Mouse (Mus musculus) heart, postnatal 0 days (tissue): ENCODE data around the gene Cybrd1. TPM values are rescaled to one million over a fixed set of nuclear protein-coding genes. Genes with fewer than 3 reads are reported as not detected.

Experiments
- ATAC-seq: fragments of 200-750 bp; cut with Nextera tagmentation; 2 replicates; pipeline ENCODE4 v1.8.0; 2017; ENCODE audit warnings: low read depth, moderate number of reproducible peaks, moderate library complexity; ENCODE audit not compliant: insufficient read depth
- DNase-seq: peaks from one replicate; pipeline ENCODE4 v3.0.0-alpha.2; 2016; ENCODE audit warnings: low spot score
- H3K27ac ChIP-seq: fragments of 300-500 bp; sonication (generic); 2 replicates; pipeline ENCODE4 v1.5.1; 2014; ENCODE audit warnings: low read depth, mild to moderate bottlenecking
- H3K27me3 ChIP-seq: fragments of 300-500 bp; sonication (generic); 2 replicates; pipeline ENCODE4 v1.6.1; 2014; ENCODE audit warnings: low read length, mixed read lengths; ENCODE audit not compliant: control insufficient read depth, insufficient read depth
- H3K36me3 ChIP-seq: fragments of 300-500 bp; sonication (generic); replicated peaks from 2 replicates; pipeline ENCODE4 v1.6.1; 2014; ENCODE audit warnings: low read length, mixed read lengths; ENCODE audit not compliant: control insufficient read depth, insufficient read depth
- H3K4me1 ChIP-seq: fragments of 300-500 bp; sonication (generic); 2 replicates; pipeline ENCODE4 v1.6.1; 2014; ENCODE audit warnings: antibody characterized with exemption; ENCODE audit not compliant: control insufficient read depth, insufficient read depth
- H3K4me2 ChIP-seq: fragments of 300-500 bp; sonication (generic); 2 replicates; pipeline ENCODE4 v1.6.1; 2014; ENCODE audit warnings: low read depth, mild to moderate bottlenecking, low read length, moderate library complexity
- H3K4me3 ChIP-seq: fragments of 300-500 bp; sonication (generic); 2 replicates; pipeline ENCODE4 v1.5.1; 2014; ENCODE audit warnings: low read depth, low read length
- H3K9ac ChIP-seq: fragments of 300-500 bp; sonication (generic); replicated peaks from 2 replicates; pipeline ENCODE4 v1.6.1; 2014; ENCODE audit warnings: low read depth, low read length, mixed read lengths
- H3K9me3 ChIP-seq: fragments of 300-500 bp; sonication (generic); replicated peaks from 2 replicates; pipeline ENCODE4 v1.6.1; 2016; ENCODE audit warnings: low read length; ENCODE audit not compliant: control insufficient read depth
- CTCF ChIP-seq: IDR thresholded peaks from 2 replicates; pipeline ENCODE4 v1.5.1; 2016; ENCODE audit warnings: antibody characterized with exemption, control low read depth, low read depth
- EP300 ChIP-seq: IDR thresholded peaks from 2 replicates; pipeline ENCODE4 v1.6.1; 2016; ENCODE audit warnings: antibody characterized with exemption, low read depth
- WGBS: fragments of 180-500 bp; shearing (Covaris S2); extraction: QIAGEN DNeasy Blood & Tissue Kit; methylation state at CpG from one replicate; pipeline ENCODE4 v1.1.7; 2014; 5-methylcytosine and 5-hydroxymethylcytosine counted together
- polyA plus RNA-seq: library from polyadenylated mRNA; unstranded; fragments of >200 nt; fragmentation: Nextera tagmentation; extraction: Ambion mirVana; gene quantifications from 2 replicates; pipeline ENCODE4 v1.2.1, GENCODE M21; 2015
- total RNA-seq: library from RNA; depleted of rRNA; stranded (reverse); fragments of >200 nt; gene quantifications from 2 replicates; pipeline ENCODE4 v1.2.3, GENCODE M21; 2014; ENCODE audit warnings: low replicate concordance

Cybrd1 gene
- total and polyA plus RNA-seq, 2 experiments from 2014 or later, result 0.60 to 2.6 TPM

- H3K27me3 ChIP-seq, result no peaks in the 10 kb centered on the region; the same call in 1 of the 2 replicates
- no peaks in the 10 kb centered on the region for H3K36me3 ChIP-seq
- peak; percentile 75 for ATAC-seq
- no peak overlapping the region for H3K27ac ChIP-seq
- 6% methylated on average over 8 of the region's 8 CpGs for WGBS
- H3K4me2 ChIP-seq, result no peak overlapping the region
- H3K4me1 ChIP-seq, result no peaks in the 10 kb centered on the region
- no peak overlapping the region for H3K9ac ChIP-seq
- peak; percentile 98 for TF ChIP-seq CTCF
- no peak for TF ChIP-seq EP300
- H3K9me3 ChIP-seq, result no peaks in the 10 kb centered on the region
- peak; percentile 40 for DNase-seq
- H3K4me3 ChIP-seq, result no peak overlapping the region
Observed at GRCm38 (mm10) chr2:71155486-71155885, 37.8 kb downstream of the Cybrd1 start.

DNA sequence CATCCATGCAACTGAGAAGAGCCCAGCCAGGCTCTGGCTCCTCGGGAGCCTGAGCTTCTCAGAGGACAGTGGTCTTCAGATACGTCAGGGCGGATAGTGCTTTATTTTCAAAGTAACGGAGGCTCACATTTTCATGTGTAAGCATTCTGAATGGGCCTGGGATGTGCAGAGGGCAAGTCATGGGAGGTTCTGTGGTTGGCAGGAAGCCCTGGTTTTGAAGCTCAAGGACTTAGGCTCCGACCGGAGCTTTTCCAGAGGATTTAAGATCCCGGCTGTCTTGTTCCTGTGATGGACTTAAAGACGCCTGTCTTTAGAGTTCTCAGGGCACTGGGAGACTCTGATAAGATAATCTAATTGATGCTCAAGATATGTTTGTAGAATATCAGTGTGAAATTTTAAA is 38.7 kb downstream of the Cybrd1 start:
- 70% methylated on average over 8 of the region's 8 CpGs for WGBS
- H3K27ac ChIP-seq, result no peak overlapping the region
- no peaks in the 10 kb centered on the region for H3K9me3 ChIP-seq
- no peaks in the 10 kb centered on the region for H3K36me3 ChIP-seq
- TF ChIP-seq CTCF (no peak), EP300 (no peak)
- no peaks in the 10 kb centered on the region; the same call in 1 of the 2 replicates for H3K27me3 ChIP-seq
- no peak overlapping the region for H3K9ac ChIP-seq
- H3K4me3 ChIP-seq, result no peak overlapping the region
- no peaks in the 10 kb centered on the region for H3K4me1 ChIP-seq
- H3K4me2 ChIP-seq, result no peak overlapping the region
- DNase-seq (no peak), ATAC-seq (no peak)

DNA sequence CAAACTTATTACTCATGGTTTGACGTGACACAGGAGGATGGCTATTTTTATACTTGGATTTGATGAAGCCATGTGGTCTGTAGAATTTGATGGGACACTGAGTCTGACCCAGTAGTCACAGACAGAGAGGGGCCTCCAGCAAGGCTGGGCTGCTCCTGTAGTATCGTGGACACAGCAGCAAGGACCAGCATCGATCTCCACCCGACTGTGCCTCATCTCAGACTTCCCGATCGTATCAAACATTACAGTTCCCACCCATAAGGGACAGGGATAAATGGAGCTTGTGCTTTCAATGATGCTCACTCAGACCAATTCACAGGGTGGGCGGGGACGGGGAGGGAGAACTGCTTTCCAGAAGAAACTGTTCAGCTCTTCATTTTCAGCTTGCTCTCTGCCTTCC is 40.2 kb downstream of the Cybrd1 start:
- Histone ChIP-seq H3K36me3 (no peaks in the 10 kb centered on the region), H3K9ac (no peak overlapping the region), H3K9me3 (no peaks in the 10 kb centered on the region), H3K27me3 (no peaks in the 10 kb centered on the region; the same call in 1 of the 2 replicates), H3K4me2 (no peak overlapping the region), H3K27ac (no peak overlapping the region), H3K4me1 (no peaks in the 10 kb centered on the region), H3K4me3 (no peak overlapping the region)
- ATAC-seq (no peak), DNase-seq (no peak)
- TF ChIP-seq EP300, result no peak
- no peak for TF ChIP-seq CTCF
- 80% methylated on average over 8 of the region's 8 CpGs for WGBS

DNA sequence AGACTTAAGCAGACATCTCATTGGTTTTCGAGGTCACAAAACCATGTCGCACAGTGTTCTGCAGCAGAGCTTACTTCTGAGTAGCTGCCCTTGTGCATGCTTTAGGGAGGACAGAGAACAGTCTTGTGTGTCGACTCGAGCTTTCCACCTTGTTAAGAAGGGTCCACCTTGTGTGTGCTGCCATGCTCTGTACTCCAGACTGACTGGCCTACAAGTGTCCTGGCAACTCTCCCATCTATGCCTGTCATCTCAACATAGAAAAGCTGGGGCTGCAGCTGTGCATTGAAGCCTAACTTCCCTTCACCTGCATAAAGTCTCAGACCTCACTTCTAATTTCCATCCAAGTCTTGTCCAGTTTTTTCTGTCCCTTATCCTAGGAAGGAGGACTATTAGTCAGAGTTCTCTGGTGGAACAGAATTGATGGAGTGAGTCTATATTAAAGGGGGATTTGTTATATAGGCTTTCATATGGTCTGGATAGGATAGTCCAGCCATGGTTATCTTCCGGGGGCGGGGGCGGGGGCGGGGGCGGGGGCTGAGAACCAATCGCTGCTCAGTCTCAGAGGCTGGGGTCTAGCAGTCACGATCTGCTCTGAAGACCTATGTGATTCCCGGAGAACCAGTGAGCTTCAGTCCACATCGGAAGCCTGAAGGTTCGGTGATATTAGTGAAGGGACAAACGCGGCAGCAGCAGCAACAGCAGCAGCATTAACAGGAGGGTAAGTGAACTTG is 42.0 kb downstream of the Cybrd1 start:
- Histone ChIP-seq H3K9ac (no peak overlapping the region), H3K27me3 (no peaks in the 10 kb centered on the region; the same call in 1 of the 2 replicates), H3K4me2 (peak overlapping the region; percentile 35; the same call in 1 of the 2 replicates), H3K9me3 (no peaks in the 10 kb centered on the region), H3K36me3 (no peaks in the 10 kb centered on the region), H3K4me1 (no peaks in the 10 kb centered on the region), H3K27ac (no peak overlapping the region), H3K4me3 (no peak overlapping the region)
- ATAC-seq (no peak), DNase-seq (no peak)
- 53% methylated on average over 16 of the region's 16 CpGs for WGBS
- no peak for TF ChIP-seq EP300
- no peak for TF ChIP-seq CTCF

GRCm38 (mm10) chr2:71160307-71160861 is 42.7 kb downstream of the Cybrd1 start:
- WGBS, result 41% methylated on average over 11 of the region's 11 CpGs
- TF ChIP-seq EP300, result no peak
- TF ChIP-seq CTCF, result no peak
- Histone ChIP-seq H3K36me3 (no peaks in the 10 kb centered on the region), H3K27me3 (no peaks in the 10 kb centered on the region), H3K27ac (no peak overlapping the region), H3K4me3 (no peak overlapping the region), H3K9ac (no peak overlapping the region), H3K4me2 (peak overlapping the region; percentile 35; the same call in 1 of the 2 replicates), H3K9me3 (no peaks in the 10 kb centered on the region), H3K4me1 (no peaks in the 10 kb centered on the region)
- no peak for ATAC-seq
- DNase-seq, result no peak

DNA sequence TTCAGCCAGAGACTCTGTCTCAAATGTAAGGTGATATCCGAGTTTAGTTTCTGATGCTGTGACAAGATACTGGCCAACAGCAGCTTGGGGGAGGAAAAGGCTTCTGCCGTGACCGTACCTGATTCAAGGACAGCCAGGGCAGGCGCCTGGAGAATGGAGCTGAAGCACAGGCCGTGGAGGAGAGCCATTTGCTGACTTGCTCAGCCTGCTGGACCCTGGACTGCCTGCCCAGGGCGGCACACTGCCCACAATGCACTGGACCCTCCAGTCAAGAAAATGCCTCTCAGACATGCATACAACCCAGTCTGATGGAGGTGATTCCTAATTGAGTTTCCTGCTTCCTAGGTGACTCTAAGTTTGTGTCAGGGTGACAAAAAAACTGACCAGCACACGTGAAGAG is 43.8 kb downstream of the Cybrd1 start:
- no peak for ATAC-seq
- Histone ChIP-seq H3K4me2 (no peak overlapping the region), H3K4me3 (no peak overlapping the region), H3K27ac (no peak overlapping the region), H3K9me3 (no peaks in the 10 kb centered on the region), H3K36me3 (no peaks in the 10 kb centered on the region), H3K27me3 (no peaks in the 10 kb centered on the region), H3K9ac (no peak overlapping the region), H3K4me1 (no peaks in the 10 kb centered on the region)
- DNase-seq, result no peak
- WGBS, result 77% methylated on average over 7 of the region's 7 CpGs
- no peak for TF ChIP-seq EP300
- TF ChIP-seq CTCF, result no peak
